In the genomic region with DNA sequence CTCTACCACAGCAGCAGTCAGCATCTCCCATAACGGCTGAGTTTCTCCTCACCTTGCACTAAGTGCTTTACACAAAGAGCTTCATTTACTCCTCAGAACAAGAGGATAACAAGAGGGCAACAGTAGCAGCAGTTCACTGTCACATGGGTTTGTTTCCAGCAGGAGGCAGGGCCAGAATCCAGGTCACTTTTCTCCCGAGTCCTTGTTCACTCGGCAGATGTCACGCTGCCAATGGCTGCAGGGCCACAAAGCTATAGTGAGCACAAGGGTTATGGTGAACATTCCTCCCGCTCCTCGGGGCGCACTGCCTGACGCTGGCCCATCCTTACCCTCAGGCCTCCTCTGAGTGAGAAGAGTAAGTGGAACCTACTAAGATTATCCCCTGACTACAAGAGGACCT, we compare ENCODE assay signal across 24 mouse cellular contexts. TPM values are rescaled to one million over a fixed set of nuclear protein-coding genes. Genes with fewer than 3 reads are reported as not detected.
DNase-seq lines count a peak whose midpoint lies in the region; ATAC-seq and TF ChIP-seq lines count a peak whose summit lies in the region.
"Had no signal": no experiment of that assay in that cellular context is flagged by ENCODE, and none has a peak within 500 bp of the region (broad histone marks: within the 10 kb centered on the region; RNA-seq: fewer than 3 reads in every experiment).

No protein-coding gene starts in this region.

- ATAC-seq in kidney, embryonic 14.5 days (ENCODE audit: low FRiP score, low TSS enrichment): no peak
- no peak for ATAC-seq in forebrain, embryonic 13.5 days

- no peak overlapping the region for H3K4me3 ChIP-seq in kidney, embryonic 14.5 days (ENCODE audit: low read length)
- no peak overlapping the region for H3K4me3 ChIP-seq in forebrain, embryonic 13.5 days
- no peak overlapping the region for H3K4me3 ChIP-seq in gastrocnemius, adult 2 months
- H3K4me3 ChIP-seq: forebrain, embryonic 12.5 days; limb, embryonic 12.5 days; lung, embryonic 15.5 days; midbrain, embryonic 10.5 days had no signal

- TF ChIP-seq CTCF in gastrocnemius, adult 2 months (IDR thresholded peaks at IDR 0.05): no peak

- peak; percentile 30 to 34 for DNase-seq in cerebellum, adult 18-20 months
- DNase-seq in cerebellum, postnatal 4 days (ENCODE audit: low spot score in 2 of 2): no peak
- DNase-seq in kidney, postnatal 36 days: peak; percentile 5 to 32
- DNase-seq in cerebellum, adult 9-10 months: peak; percentile 28
- no peak for DNase-seq in gastrocnemius, adult 2 months
- DNase-seq: gastrocnemius, postnatal 10 days; right cerebral cortex, postnatal 4 days had no signal

- H3K27me3 ChIP-seq in kidney, embryonic 14.5 days (ENCODE audit: control insufficient read depth, insufficient read depth, low read length): no peaks in the 10 kb centered on the region
- H3K27me3 ChIP-seq in forebrain, embryonic 13.5 days: no peaks in the 10 kb centered on the region
- H3K27me3 ChIP-seq: forebrain, embryonic 12.5 days; limb, embryonic 12.5 days; lung, embryonic 15.5 days had no signal

- no peaks in the 10 kb centered on the region for H3K9me3 ChIP-seq in kidney, embryonic 14.5 days (ENCODE audit: control insufficient read depth, low read length)
- no peaks in the 10 kb centered on the region for H3K9me3 ChIP-seq in forebrain, embryonic 13.5 days (replicated peaks)
- H3K9me3 ChIP-seq: forebrain, embryonic 12.5 days; limb, embryonic 12.5 days; lung, embryonic 15.5 days; midbrain, embryonic 10.5 days had no signal

- H3K36me3 ChIP-seq in kidney, embryonic 14.5 days (ENCODE audit: control insufficient read depth, insufficient read depth, low read length): no peaks in the 10 kb centered on the region
- no peaks in the 10 kb centered on the region for H3K36me3 ChIP-seq in forebrain, embryonic 13.5 days (ENCODE audit: poor library complexity, severe bottlenecking)
- H3K36me3 ChIP-seq: forebrain, embryonic 12.5 days; limb, embryonic 12.5 days; lung, embryonic 15.5 days; midbrain, embryonic 10.5 days had no signal

- no peaks in the 10 kb centered on the region for H3K4me1 ChIP-seq in kidney, embryonic 14.5 days (ENCODE audit: control insufficient read depth, insufficient read depth, low read length)
- H3K4me1 ChIP-seq in forebrain, embryonic 13.5 days: no peaks in the 10 kb centered on the region
- H3K4me1 ChIP-seq: forebrain, embryonic 12.5 days; limb, embryonic 12.5 days; midbrain, embryonic 10.5 days had no signal

- H3K4me2 ChIP-seq in kidney, embryonic 14.5 days (replicated peaks; ENCODE audit: low read depth, low read length): no peak overlapping the region
- H3K4me2 ChIP-seq in forebrain, embryonic 13.5 days: no peak overlapping the region
- H3K4me2 ChIP-seq: forebrain, embryonic 12.5 days; hindbrain, embryonic 14.5 days; limb, embryonic 12.5 days; lung, embryonic 15.5 days had no signal

- WGBS in kidney, embryonic 14.5 days: 83% methylated on average over 8 of the region's 8 CpGs
- WGBS in forebrain, embryonic 13.5 days: 86% methylated on average over 8 of the region's 8 CpGs

- H3K27ac ChIP-seq in kidney, embryonic 14.5 days (ENCODE audit: low read depth, low read length): no peak overlapping the region
- no peak overlapping the region for H3K27ac ChIP-seq in forebrain, embryonic 13.5 days
- no peak overlapping the region for H3K27ac ChIP-seq in gastrocnemius, adult 2 months
- H3K27ac ChIP-seq: forebrain, embryonic 12.5 days; hindbrain, embryonic 14.5 days; limb, embryonic 12.5 days; liver, embryonic 14.5 days; lung, embryonic 15.5 days; macrophage; midbrain, embryonic 10.5 days had no signal

- intact Hi-C loops in gastrocnemius, adult 2 months (cut with DNase I): loop anchor here (2.0 to 5.0 kb wide), 3 partner anchors 61 to 271 kb away; no protein-coding TSS in a partner anchor

- H3K9ac ChIP-seq in kidney, embryonic 14.5 days (ENCODE audit: low read depth, low read length): no peak overlapping the region
- no peak overlapping the region for H3K9ac ChIP-seq in forebrain, embryonic 13.5 days
- H3K9ac ChIP-seq: forebrain, embryonic 12.5 days; hindbrain, embryonic 14.5 days; limb, embryonic 12.5 days; liver, embryonic 14.5 days; lung, embryonic 15.5 days had no signal

RNA-seq across cellular contexts. Expression of gene 1700001C02Rik, which starts 17.7 kb away (rescaled TPM):
- polyA plus RNA-seq in kidney, embryonic 14.5 days (2014; fragmentation: Nextera tagmentation; extraction: Ambion mirVana): not detected in 2 replicates
- 0.23 and 0.93 TPM in 2 replicates for polyA plus RNA-seq in forebrain, embryonic 13.5 days (2015; fragmentation: Nextera tagmentation; extraction: Ambion mirVana)
- not detected for total RNA-seq in gastrocnemius, adult 2 months (2021)
- total RNA-seq: common myeloid progenitor, adult 5-6 weeks; gastrocnemius, postnatal 10 days; heart, postnatal 25 days; layer of hippocampus, adult 18-20 months; left cerebral cortex, postnatal 10 days had no signal
- polyA plus RNA-seq: embryonic facial prominence, embryonic 11.5 days; forebrain, embryonic 12.5 days; frontal cortex, adult 2 months; intestine, embryonic 14.5 days; kidney, embryonic 16.5 days; limb, embryonic 12.5 days; liver, embryonic 14.5 days; macrophage; midbrain, embryonic 10.5 days had no signal

RNA-seq across cellular contexts. Expression of gene Otof, which starts 21.8 kb away (rescaled TPM):
- polyA plus RNA-seq in kidney, embryonic 14.5 days (2014; fragmentation: Nextera tagmentation; extraction: Ambion mirVana): 0.03 and 0.09 TPM in 2 replicates
- polyA plus RNA-seq in forebrain, embryonic 13.5 days (2015; fragmentation: Nextera tagmentation; extraction: Ambion mirVana): 0.41 and 0.98 TPM in 2 replicates
- under 1 TPM; 0.10 to 0.14 TPM for total RNA-seq in gastrocnemius, adult 2 months (2021)
- total RNA-seq: common myeloid progenitor, adult 5-6 weeks; heart, postnatal 25 days had no signal
- polyA plus RNA-seq: macrophage had no signal

Comparison
In these comparisons a context has a peak if more than half of its experiments do, and no peak if none do; other contexts are left out.
1. DNase-seq: peak in cerebellum, adult 18-20 months (2 of 2), kidney, postnatal 36 days (2 of 2) and cerebellum, adult 9-10 months (single experiment); none in cerebellum, postnatal 4 days (0 of 2) and gastrocnemius, adult 2 months (single experiment).